Mouse (Mus musculus) T-helper 17 cell (primary cell): ENCODE data around the gene Ppp2r3a.

Experiments
- in situ Hi-C, 2 experiments: fragments of 300-600 bp; cut with MboI, MseI; formaldehyde crosslinking; loops; 1 replicate in 1 of 2; 2 replicates in 1 of 2; pipeline ENCODE4 v1.15.1; 2025; ENCODE audit warnings: high pct_unique_total_duplicates in 2 of 2

Gene Ppp2r3a

DNA sequence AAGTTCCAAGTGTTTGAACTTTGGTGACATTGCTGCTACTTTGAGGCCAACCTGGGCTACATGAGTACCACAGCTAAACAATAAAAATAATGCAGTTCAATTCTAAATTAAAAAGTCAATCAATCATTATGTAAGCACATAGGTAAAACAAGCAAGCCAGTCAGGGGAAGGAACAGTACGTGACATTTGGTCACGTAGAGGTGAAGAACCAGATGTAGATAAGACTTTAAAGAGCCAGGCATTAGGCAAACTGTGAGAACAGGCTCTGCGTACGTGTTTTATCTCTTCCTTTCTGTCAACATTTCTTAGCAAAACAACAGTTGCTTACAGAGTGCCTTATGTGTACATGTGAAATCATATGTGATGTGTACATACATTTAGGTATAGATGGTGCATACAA is 946 bp upstream of the Ppp2r3a start:
- in situ Hi-C loops, result no loop called here

DNA sequence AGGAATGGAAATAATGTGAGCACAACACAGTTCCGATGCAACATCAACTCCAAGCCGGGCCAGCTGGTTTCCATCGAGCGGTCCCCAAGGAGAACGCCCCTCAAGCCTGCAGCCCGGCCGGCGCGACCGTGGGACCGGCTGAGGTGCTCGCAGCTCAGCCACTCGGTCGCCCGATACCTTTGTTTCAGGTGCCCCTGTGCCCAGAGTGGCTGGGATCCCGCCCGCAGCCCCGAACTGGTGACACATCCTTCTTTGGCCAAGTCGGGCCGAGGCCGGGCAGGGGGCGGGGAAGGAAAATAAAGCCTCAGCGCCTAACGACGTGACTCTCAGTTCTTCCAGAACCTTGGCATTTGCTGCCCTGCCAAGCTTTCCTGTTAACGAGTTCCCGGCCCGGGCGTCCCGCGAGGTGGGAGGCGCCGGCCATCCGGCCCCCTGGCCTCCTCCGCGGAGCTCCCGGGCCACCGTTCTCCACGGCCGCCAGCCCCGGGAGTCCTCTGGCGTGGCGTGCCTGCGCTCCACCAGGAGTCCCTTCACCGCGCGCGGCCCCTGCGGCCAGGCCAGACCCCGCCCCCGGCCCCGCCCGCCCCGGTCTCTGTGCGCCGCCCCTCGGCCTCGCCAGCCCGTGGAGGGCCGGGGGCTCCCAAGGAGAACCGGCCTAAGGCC is 483 bp downstream of the Ppp2r3a start:
- in situ Hi-C loops, result no loop called here

DNA sequence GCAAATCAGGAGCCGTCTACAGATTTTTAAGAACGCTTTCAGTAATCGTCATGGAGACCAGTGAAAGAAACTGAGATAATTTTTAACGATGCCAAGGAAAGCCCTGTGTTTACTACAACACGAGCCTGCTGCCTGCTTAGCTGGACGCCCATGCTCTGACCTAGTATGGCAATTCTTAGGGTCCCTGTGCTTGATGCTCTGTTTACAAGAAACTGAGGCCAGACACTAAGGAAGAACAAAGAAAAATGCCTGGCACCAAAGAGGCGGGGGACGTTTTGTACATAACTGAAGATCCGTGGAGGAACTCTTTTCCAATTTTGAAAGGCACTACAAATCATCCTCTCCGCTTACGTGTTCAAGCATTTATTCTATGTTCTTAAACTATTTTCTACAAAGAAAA is 1.1 kb downstream of the Ppp2r3a start:
- in situ Hi-C loops, result no loop called here

GRCm38 (mm10) chr9:101249626-101250025 is 2.0 kb downstream of the Ppp2r3a start:
- in situ Hi-C loops, result no loop called here

- in situ Hi-C loops, result no loop called here
Observed at GRCm38 (mm10) chr9:101247541-101247940, 4.1 kb downstream of the Ppp2r3a start.

- in situ Hi-C loops, result no loop called here
Observed at GRCm38 (mm10) chr9:101245493-101245892, 6.1 kb downstream of the Ppp2r3a start.

- in situ Hi-C loops, result no loop called here
Observed at GRCm38 (mm10) chr9:101243711-101244110, 7.9 kb downstream of the Ppp2r3a start.

GRCm38 (mm10) chr9:101240161-101240560 is 11.4 kb downstream of the Ppp2r3a start:
- in situ Hi-C loops, result no loop called here

DNA sequence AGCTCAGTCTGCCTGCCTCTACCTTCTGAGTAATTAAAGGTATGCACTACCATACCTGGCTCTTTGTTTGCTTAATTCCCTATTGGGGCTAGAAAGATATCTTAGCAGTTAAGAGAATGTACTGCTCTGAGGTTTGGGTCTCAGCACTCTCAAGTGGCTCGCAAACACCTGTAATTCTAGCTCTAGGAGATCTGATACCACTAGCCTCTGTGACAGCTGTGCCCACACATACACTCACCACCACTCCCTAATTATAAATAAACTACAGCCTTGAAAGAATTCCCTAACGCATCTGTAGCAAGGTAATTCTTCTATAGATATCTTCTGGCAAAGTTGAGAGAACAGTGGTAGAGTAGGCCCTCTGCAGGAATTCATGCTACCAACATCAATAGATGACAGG is 15.8 kb downstream of the Ppp2r3a start:
- in situ Hi-C loops, result no loop called here

- in situ Hi-C loops, result no loop called here
Observed at GRCm38 (mm10) chr9:101232034-101232433, 19.6 kb downstream of the Ppp2r3a start.

GRCm38 (mm10) chr9:101230028-101230427 is 21.6 kb downstream of the Ppp2r3a start:
- in situ Hi-C loops, result no loop called here

GRCm38 (mm10) chr9:101228892-101229291 is 22.7 kb downstream of the Ppp2r3a start:
- in situ Hi-C loops, result no loop called here

- in situ Hi-C loops, result no loop called here
Observed at GRCm38 (mm10) chr9:101207984-101208383, 43.6 kb downstream of the Ppp2r3a start.

DNA sequence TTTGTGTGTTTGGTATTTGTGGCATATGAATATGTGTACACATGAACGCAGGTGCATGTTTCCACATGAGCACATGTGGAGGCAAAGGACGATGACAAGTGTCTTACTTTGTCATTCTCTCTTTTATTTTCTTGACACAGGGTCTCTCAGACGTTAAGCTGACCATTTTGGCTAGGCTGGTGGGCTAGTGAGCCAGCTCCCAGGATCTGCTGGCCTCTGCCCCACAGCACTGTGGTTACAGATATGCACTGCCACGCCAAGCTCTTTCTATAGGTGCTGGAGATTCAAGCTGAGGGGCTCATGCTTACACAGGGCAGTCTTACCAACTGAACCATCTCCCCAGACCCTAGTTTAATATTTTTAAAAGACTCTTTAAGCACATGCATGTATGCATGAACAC is 45.1 kb downstream of the Ppp2r3a start:
- in situ Hi-C loops, result no loop called here

- in situ Hi-C loops, result no loop called here
Observed at GRCm38 (mm10) chr9:101205216-101205615, 46.4 kb downstream of the Ppp2r3a start.

GRCm38 (mm10) chr9:101204059-101204458 is 47.5 kb downstream of the Ppp2r3a start:
- in situ Hi-C loops, result no loop called here

DNA sequence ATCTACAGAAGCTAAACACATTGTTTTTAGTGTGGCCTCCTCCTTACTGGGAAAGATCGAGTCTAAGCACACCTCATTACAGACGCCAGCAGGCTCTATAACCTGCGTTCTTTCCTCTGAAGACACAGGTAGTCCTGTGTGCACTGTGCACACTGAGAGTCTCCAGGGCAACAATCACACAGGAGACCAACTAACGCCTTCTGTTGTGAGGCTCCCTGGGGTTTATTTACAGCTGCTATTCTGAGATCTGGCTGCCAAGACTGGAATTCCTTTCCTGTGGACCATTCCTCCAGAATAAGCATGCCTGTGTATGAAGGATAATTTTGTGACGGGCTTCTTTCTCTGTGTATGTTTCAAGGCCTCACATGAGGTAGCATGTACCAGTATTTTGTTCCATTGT is 51.0 kb downstream of the Ppp2r3a start:
- in situ Hi-C loops, result no loop called here

DNA sequence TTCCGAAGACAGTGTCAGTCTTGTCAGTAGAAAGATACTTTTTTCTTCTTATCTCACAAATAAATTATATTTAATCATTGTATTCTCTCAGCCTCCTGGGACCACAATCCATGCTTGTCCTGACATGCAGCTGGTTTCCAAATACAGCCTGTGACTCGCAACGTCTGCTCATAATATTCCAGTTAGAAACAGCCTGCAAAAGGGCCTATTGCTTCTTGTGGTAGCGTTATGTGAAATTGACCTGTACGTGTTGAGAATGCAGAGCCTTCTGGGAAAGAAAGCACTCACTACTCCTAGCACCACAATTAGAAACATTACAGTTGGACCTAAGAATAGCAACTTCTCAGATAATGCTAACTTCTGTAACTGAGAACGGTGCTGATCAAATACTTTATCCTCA is 52.8 kb downstream of the Ppp2r3a start:
- in situ Hi-C loops, result loop anchor here in 1 of 2 experiments (10.0 kb wide), 1 partner anchor 1156 kb away; the partner anchor contains the start of gene Ephb1

GRCm38 (mm10) chr9:101198261-101198660 is 53.3 kb downstream of the Ppp2r3a start:
- in situ Hi-C loops, result loop anchor here in 1 of 2 experiments (10.0 kb wide), 1 partner anchor 1157 kb away; the partner anchor contains the start of gene Ephb1

GRCm38 (mm10) chr9:101181962-101182701 is 69.5 kb downstream of the Ppp2r3a start:
- in situ Hi-C loops, result loop anchor here in 1 of 2 experiments (10.0 kb wide), 1 partner anchor 1173 kb away; the partner anchor contains the start of gene Ephb1

GRCm38 (mm10) chr9:101181291-101181690 is 70.3 kb downstream of the Ppp2r3a start:
- in situ Hi-C loops, result loop anchor here in 1 of 2 experiments (10.0 kb wide), 1 partner anchor 1174 kb away; the partner anchor contains the start of gene Ephb1

GRCm38 (mm10) chr9:101180234-101180633 is 71.4 kb downstream of the Ppp2r3a start:
- in situ Hi-C loops, result loop anchor here in 1 of 2 experiments (10.0 kb wide), 1 partner anchor 1175 kb away; the partner anchor contains the start of gene Ephb1

- in situ Hi-C loops, result loop anchor here in 1 of 2 experiments (25.0 kb wide), 1 partner anchor 1323 kb away; no protein-coding TSS in a partner anchor
Observed at GRCm38 (mm10) chr9:101160627-101161026, 91.0 kb downstream of the Ppp2r3a start.
